Mouse (Mus musculus) B cell, adult 2 months (primary cell): ENCODE data around the gene A330070K13Rik.

ENCODE experiments used
- DNase-seq, 2 experiments: peaks; one replicate each; pipeline ENCODE4 v3.0.0; 2022

Gene A330070K13Rik

DNA sequence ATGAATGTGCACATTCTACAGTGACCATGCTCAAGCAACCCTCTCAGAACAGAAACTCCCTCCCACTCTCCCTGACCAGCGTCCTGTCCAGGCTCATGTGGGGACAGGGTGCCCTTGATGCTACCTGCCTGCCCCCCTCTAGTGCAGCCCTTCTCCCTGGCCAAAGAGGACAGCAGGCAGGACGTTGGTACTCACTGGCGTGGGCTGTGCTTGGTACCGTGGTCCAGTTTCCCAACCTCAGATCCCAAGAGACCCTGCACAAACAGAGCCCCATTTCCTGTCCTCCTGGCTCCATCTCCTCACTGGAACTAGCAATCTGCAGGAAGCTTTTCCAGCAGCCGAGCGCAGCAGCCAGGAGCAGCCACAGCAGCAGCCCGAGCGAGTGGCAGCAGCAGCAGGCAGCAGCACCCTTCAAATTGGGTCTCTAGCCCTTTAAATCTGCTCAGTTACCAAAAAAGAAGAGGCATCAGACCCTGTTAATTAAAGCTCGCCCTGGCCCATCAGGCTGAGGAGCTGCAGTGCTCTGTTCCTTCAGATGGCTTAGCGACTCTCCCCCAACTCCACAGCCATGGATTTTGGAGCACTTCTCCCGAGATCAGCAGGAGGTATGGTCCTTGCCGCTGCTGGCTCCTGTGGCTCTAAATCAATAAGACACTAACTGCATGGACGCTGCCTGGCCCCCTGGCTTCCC, at the start of gene A330070K13Rik:
Gene A330070K13Rik (minus strand): TSS at position 410 of the 691 bp plus-strand sequence.
- DNase-seq = no peak

DNA sequence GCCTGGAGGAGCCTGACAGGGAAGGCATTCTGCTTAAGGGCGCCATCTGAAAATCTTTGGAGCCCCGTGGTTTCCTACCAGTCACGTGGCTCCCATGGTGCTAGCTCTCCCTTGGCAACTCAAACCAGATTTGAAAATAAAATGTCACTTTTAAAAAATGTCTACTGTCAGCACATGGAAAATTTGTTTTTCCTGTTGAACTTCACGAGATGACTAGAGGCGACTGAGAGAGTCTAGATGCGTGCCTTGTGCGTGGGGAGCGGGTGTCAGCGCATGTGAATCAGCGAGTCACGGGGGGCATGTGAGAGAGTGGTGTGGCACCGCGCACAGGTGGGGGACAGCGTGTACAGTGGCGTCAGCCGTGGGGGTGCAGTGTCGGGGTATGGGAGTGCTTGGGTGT, 27.1 kb upstream of the A330070K13Rik start:
- DNase-seq = no peak

DNA sequence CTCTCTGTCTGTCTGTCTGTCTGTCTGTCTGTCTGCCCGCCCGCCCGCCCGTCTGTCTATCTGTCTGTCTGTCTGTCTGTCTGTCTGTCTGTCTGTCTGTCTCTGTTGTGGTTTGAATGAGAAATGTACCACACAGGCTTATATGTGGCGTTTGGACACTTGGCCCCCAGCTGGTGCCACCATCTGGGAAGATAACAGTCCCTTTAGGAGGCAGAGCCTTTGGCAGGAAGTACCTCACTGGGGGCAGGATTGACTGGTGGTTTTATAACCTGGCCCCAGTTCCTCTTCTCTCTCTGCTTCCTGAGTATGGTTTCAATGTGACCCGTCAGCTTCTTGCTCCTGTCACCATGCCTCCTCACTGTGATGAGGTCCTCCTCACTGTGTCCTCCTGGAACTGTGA, 25.3 kb upstream of the A330070K13Rik start:
- no peak for DNase-seq

DNA sequence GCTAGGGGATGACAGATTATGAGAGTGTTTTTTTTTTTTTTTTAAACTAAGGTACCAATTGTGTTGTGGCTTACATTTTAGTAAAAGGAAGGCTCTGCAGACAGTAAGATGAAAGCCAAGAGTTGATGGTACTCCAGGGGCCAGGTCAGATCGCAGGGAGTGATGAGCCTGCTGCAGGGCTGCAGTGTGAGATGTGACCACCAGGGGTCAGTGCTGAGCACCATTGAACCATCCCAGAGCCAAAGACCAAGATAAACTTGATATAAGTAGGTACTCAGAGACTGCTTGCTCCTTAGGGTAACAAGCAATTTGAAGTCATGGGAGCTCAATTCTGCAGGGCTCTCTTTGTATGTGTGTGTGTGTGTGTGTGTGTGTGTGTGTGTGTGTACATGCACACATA, 20.8 kb upstream of the A330070K13Rik start:
- peak; percentile 30 to 31 for DNase-seq

DNA sequence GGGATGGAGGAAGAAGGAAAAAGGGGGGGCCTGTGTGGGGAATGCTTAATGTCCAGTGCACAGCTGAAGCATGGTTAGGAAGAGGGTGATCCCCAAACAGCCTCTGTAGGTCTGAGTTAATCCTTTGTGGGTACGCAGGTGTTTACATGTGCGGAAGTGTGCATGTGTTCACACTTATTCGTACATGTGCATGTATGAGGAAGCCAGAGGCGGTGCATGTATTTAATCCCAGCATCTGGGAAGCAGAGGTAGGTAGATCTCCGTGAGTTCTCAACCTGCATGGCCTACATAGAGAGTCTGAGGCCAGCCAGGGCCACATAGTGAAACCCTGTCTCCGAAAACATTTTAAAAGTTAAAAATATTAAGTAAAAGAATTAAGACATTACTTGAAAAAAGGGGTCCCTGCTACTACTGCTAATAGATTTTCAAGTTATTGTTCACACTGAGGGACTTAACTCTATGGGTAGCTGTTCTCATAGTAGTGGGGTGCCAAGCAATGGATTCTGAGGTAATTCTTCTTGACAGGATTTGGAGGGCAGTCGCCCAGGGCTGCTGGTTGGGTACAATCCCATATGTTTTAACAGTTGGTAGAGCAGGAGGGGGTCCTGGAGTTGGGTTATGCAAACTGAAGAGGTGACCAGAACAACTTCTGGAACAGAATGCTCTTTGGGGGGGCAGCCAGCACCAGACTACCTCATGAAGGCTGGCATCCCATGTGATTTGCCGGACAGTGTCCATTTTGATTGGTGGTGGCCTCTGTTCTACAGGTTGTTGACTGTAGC, 15.9 kb upstream of the A330070K13Rik start:
- no peak for DNase-seq

DNA sequence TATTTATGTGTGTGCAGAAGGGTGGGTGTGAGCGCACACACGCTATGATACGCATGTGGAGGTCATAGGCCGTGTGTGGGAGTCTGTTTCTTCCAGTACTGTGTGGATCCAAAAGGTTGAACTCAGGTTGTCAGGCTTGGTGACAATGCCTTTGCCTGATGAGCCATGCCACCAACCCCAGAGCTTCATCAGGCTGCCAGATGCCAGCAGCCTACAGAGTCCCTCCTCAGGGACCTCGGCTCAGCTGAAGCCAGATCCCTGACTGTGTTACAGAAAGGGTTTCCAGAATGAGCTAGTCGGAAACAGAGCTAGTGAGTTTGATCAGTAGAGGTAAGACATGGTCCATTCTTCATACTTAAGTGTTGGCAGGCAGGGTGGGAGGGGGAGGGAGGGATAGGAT, 10.7 kb upstream of the A330070K13Rik start:
- DNase-seq = no peak

DNA sequence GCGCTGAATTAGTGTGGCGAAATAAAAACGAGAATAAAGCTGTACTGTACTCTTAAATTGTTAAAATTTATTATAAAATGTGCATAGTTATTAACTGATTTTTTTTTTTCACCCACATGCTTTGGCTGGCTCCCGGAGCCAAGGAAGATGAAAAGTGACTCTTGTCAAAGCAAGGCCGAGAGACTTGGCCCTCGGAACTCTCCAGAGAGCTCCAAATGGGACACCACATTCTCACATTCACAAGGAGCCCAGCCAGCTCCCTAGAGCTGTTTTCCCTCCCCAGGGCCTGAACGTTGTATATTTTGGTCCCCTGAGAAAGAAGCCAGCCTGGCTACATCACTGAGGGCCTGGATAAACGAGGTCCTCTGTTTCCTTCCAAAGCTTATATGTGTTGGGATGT, 10.0 kb upstream of the A330070K13Rik start:
- DNase-seq = no peak

DNA sequence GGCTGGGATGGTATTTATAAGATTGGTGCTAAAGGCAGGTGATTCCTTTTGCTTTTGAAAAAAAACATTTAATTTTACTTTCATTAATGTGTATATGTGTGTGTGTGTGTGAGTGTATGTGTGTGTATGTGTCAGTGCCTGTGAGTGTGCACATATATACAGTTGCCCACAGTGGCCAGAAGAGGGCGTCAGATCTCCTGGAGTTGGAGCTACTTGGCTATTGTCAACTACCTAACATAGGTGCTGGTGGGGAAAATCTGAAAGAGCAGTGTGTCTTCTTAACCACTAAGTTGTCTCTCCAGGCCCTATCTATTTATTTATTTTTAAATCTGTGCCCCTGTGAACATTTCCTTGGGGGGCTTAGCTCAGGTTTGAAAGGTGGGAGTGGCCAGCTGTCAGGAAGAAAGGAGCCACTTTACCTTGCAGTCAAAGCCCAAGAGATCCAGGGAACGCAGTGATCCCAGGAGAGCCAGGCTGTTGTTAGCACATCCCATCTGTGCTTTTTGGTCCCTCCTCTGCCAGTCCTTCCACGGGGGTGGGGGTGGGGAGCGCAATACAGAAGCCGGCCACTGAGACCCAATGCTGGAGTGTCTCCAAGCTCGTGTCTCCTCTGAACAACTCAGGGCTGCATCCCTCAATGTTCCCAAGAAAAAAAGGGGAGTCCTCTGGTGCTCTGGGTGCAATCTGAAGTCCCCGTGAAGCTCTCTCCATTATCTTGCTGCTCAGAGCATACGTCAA, 9.4 kb upstream of the A330070K13Rik start:
- DNase-seq = no peak

DNA sequence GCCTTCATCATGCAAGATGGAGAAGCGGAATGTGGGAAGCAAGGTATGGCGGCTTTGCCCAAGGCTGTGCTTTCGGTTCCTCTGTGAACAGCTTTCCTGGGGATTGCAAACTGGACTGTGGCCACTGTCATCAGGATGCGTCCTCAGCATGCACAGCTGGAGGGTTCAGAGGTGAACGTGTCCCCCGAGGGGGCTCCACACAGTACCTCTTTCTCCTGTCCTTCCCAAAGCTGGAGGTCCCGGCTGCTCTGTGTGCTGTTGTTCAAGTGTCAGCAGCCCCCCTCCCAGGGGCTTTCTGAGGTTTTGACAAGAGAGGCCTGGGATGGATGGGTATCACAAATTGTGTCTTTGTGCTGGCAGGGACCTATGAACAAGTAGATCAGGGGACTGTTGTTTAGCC, 2.0 kb upstream of the A330070K13Rik start:
- no peak for DNase-seq

DNA sequence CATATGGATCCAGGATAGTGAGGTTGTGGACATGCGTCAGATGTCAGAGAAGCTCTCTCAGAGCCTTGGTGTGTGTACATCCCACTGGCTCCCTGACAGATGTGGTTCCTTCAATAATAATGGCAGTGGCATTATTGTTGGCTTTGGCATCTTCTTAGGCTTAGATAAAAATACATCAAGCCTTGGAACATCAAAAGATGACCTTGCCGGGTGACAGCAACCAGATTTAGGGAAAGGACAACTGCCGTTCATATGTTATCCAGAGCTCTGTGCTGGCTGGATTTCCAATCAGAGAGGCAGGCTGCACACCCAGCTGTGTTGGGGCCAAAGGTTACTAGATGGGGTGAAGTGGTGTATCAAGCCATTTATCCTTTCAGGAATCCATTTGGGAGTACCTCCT, 9.0 kb downstream of the A330070K13Rik start:
- DNase-seq = no peak

DNA sequence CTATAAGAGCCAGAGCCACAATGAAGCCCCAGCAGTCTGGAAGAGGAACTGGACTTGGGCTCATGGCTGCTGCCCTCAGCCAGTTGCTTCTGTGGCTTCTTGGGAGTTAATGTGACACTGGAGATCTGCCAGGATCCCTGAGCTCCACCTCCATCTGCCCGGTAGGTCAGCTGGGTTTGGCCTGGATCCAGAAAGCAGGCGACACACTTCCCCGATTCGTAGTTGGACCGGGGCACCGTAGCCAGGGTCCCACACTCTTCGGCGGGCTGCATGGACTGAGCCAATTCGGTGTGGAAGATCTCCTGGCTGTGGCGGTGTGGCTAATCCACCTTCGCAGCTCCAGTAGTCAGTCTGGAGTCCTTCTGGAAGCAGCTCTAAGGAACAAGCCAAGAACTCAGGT, 15.2 kb downstream of the A330070K13Rik start, which contains the start of gene Caln1:
Gene Caln1 (plus strand): TSS at position 219 of the 400 bp plus-strand sequence.
- no peak for DNase-seq

DNA sequence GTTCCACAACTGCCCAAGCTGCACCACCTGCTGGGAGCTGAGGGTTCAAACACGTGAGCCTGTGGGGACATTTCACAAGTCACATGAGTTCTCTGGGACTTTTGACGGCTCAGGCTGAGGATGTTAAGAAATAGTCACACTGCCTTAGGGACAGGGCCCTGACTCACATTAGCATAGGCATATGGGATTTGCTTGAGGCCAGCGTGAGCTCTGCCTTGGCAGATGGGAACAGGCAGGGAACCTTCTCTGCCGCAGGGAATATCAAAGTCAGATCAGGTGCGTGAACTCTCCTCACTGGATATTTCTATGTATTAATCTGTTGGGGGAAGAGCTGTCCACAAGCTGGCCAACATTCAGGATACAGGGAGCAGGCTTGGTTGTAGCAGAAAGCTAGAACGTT, 16.2 kb downstream of the A330070K13Rik start:
- no peak for DNase-seq

DNA sequence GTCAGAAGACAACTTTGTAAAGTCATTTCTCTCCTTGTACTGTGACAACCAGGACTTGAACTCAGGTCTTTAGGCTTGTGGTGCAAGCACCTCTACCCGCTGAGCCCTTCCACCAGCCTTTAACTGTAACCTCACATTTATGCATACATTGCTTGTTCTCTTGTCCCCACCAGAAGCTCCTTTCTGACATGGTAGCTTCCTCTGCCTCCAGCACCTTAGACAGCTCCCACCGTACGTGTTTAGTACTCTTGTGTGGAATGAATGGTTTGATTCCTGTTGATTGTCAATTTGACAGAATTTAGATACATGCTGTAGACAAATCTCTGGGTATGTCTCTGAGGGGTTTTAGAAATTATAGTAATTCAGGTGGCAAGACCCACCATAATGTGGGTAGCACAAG, 20.7 kb downstream of the A330070K13Rik start:
- DNase-seq = no peak

DNA sequence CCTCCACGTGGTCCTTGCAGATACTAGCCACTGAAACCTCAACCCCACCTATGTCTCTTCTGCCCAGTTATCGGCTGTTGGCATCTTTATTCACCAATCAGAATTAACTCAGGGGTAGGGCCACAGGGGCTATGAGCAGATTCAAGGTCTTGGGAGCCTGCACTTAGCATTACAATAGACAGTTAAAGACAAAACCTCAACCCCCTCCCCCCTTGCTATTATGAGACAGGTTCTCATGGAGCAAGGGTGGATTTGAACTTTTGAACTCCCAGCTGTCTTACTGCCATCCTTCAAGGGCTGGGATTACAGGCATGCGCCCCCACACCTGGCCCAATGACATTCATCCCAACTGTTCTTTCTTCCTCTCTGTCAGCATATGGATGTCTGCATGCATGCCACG, 21.3 kb downstream of the A330070K13Rik start:
- DNase-seq = no peak

DNA sequence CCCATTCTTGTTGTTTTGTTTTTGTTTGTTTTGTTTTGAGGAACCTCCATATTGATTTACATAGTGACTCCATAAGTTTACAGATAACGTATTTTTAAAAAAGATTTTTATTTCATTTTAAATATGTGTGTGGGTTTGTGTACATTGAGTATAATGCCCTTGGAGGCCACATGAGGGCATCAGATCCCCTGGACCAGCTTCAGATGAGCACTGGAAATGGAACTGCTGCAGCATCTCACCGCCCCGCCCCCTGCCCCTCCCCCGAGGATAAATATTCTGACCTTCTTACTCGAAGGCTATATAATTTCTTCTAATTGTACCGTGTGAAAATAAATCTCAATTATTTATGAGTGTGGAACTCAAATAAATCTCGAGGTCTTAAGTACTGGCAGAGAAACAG, 29.2 kb downstream of the A330070K13Rik start:
- DNase-seq = no peak

DNA sequence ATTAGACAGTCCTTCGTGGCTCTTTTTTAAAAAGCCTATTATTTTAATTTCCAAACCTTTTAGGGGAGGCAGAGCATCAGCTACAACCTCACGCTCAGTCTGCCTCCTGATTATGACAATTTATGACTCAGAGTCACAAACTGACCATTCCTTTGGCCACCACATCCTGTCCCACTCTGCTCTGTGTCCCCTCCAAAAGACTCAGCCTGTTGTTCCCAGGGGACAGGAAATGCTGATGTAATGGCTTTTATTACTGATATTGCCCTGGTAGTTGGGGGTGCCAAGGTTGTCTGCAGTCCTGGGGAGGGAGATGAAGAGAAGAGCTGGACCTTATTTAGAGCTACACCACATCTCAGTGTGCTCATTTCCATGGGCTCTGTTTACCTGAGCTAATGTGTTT, 38.6 kb downstream of the A330070K13Rik start:
- no peak for DNase-seq

DNA sequence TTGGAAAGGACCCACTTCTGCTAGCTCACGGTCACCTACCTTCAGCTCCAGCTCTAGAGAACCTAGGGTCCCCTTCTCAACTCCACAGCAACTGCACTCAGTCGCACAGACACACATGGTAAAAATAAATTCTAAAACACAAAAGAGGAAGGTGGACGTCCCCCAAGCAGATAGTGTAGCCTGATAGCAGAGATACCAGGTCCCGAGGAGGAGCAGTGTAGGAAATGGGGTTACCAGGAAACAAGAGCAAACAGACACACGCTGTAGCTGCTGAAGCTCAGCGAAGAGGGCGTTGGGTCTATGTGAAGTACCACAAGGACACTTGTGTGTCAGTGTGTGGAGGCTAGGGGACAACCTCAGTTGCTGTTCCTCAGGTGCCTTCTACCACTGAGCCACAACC, 39.4 kb downstream of the A330070K13Rik start:
- no peak for DNase-seq

DNA sequence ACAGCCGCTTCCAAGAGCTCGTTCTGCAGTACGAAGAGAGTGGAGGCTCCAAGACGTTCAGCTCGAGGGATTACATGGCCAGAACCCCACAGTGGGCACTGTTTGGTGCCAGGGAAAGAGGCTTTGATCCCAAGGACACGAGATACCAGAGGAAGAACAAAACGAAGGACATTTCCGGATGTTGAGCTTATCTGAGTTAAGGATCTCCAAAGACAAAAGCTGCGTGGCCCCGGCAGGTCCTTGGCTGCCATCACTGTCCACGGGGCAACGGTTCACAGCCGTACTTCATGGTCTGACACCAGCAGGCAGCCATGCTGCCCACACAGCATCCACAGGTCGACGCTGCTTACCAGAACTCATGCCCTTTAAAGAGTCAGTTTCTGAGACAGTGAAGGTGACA, 43.8 kb downstream of the A330070K13Rik start:
- no peak for DNase-seq

DNA sequence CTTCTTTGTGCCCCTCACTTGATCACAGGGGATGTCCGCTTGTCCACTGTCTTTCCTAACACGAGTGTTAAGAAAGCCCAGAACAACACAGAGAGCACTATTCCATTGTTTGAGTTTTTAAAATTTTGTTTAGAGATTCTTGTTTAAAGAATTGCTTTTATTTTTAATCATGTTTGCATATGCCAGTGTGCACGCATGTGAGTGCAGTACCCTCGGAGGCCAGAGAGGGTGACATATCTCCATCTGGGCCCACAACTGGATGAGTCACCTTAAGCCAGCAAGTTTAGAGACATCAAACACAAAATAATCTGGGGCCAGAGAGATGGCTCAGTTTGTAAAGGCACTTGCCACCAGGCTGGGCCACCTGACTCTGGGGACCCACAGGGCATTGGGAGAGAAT, 49.0 kb downstream of the A330070K13Rik start:
- peak in 1 of 2 experiments; percentile 4 for DNase-seq

DNA sequence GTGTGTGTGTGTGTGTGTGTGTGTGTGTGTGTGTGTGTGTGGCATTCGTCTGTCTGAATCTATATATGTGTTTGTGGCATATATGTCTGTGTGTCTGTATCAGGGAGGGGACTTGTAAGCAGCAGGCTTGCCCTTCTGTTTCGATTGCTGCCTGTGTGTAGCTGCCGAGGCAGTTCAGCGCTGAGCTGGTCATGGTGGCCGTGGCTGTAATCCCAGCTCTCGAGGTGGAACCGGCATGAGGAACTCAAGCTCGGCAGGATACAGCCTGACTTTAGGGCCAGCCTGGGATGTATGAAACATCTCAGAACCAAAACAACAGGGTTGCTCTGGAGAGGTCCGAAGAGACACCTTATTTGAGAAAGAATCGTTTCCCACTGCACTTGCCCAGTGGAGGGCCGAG, 50.5 kb downstream of the A330070K13Rik start:
- DNase-seq = no peak

DNA sequence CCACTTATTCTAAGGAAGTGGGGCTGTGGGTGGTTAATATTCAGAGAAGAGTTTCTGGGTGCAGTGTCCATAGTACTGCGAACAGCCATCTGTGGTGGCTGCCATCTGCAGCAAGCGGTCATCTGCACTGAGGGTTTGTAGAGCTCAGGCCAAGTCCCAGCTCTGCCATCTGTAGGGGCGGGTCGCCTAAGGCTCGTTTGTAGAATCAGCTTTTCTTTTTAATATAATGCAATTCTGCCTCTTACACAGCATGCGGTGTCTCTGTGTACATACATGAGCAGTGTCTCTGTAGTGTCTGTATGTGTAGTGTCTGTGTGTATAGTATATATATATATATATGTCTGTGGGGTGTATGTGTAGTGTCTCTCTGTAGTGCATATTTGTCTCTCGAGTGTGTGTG, 50.9 kb downstream of the A330070K13Rik start:
- no peak for DNase-seq

DNA sequence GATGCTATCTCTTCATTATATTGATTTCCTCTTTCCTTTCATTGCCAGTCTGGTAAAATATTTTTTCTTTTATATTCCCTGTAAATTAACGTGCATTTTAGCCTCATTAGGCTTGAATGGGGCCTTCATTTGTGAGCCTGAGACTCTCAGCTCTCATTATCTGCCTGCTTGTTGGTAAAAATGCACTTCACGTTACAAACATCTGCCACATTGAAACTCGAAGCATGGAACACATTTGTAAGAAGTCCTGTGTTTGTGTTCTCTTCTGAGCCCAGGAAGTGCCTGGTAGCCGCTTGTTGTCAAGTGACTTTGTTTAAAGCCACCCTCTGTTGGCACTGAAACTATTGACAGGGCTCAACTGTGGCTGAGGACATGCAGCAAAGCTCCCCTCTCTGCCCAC, 53.2 kb downstream of the A330070K13Rik start:
- DNase-seq = no peak

DNA sequence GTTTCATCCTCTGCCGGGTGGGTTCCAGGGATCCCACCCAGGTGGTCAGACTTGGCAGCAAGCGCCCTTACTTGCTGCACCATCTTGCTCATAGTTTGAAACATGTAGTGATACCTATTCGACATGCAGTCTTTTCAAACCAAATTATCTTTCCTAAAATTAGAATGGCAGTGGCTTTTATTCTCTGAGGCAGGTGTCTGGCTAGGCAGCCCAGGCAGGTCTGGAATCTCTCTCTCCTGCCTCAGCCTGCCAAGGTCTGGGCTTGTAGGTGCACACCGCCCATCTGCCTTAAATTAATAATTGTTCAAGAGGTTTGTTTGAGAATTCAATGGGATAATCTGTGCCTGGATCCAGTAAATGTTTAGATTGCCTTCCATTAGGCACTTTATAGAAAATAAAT, 53.6 kb downstream of the A330070K13Rik start:
- DNase-seq = no peak

DNA sequence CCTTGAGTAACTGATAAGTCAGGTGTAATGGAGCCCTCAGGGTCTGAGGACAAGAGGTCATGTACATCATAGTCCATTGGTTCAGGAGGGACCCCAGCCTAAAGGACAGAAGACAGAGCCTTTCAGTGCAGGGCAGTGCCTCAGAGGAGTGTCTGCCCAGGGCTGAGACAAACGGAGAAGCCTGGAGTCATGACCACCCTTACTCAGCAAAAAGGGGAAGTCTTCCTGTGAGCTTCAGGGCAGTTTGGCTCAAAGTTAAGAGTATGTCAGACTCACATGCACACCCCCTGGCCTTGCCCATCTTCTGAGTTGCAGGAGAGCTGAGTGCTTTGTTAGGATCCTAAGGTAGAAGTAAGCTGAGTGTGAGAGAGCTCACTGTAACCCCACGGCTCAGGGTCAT, 54.5 kb downstream of the A330070K13Rik start:
- DNase-seq = no peak
